Mouse (Mus musculus): ENCODE measurements around the gene Gsk3b. TPM values are rescaled to one million over a fixed set of nuclear protein-coding genes. Genes with fewer than 3 reads are reported as not detected.

Gene Gsk3b
- polyA plus RNA-seq, 1 experiment from 2014 or later, result 36.7 TPM

GRCm38 (mm10) chr16:38144898-38145297, 56.1 kb downstream of the Gsk3b start:
- Histone ChIP-seq H3K27ac (replicated peaks) (no peak overlapping the region), H3K9ac (no peak overlapping the region), H3K36me3 (peaks cover 18% of the 10 kb centered on the region), H3K4me2 (no peak overlapping the region), H3K9me3 (no peaks in the 10 kb centered on the region), H3K27me3 (replicated peaks) (no peaks in the 10 kb centered on the region), H3K4me3 (no peak overlapping the region), H3K4me1 (peaks cover 3% of the 10 kb centered on the region; the same call in 1 of the 2 replicates)
- 64% methylated on average over 4 of the region's 4 CpGs for WGBS
- no peak for ATAC-seq (ENCODE audit: extremely low read depth, insufficient number of reproducible peaks, low FRiP score, low TSS enrichment)

- Histone ChIP-seq H3K4me2 (no peak overlapping the region), H3K9me3 (no peaks in the 10 kb centered on the region), H3K4me3 (no peak overlapping the region), H3K9ac (no peak overlapping the region), H3K27ac (replicated peaks) (no peak overlapping the region), H3K36me3 (peaks cover 28% of the 10 kb centered on the region), H3K27me3 (replicated peaks) (no peaks in the 10 kb centered on the region), H3K4me1 (no peaks in the 10 kb centered on the region)
- ATAC-seq (ENCODE audit: extremely low read depth, insufficient number of reproducible peaks, low FRiP score, low TSS enrichment), result no peak
Observed at GRCm38 (mm10) chr16:38150555-38150954, 61.8 kb downstream of the Gsk3b start.

- no peaks in the 10 kb centered on the region for H3K9me3 ChIP-seq
- no peak overlapping the region for H3K4me3 ChIP-seq
- no peak for ATAC-seq (ENCODE audit: extremely low read depth, insufficient number of reproducible peaks, low FRiP score, low TSS enrichment)
- peaks cover 9% of the 10 kb centered on the region for H3K36me3 ChIP-seq
- no peak overlapping the region for H3K9ac ChIP-seq
- peaks cover 17% of the 10 kb centered on the region for H3K4me1 ChIP-seq
- no peak overlapping the region for H3K4me2 ChIP-seq
- H3K27me3 ChIP-seq (replicated peaks), result no peaks in the 10 kb centered on the region
- H3K27ac ChIP-seq (replicated peaks), result no peak overlapping the region
- 92% methylated on average over 7 of the region's 7 CpGs for WGBS
Observed at GRCm38 (mm10) chr16:38157854-38158622, 69.2 kb downstream of the Gsk3b start.

- Histone ChIP-seq H3K9ac (no peak overlapping the region), H3K27ac (replicated peaks) (no peak overlapping the region), H3K27me3 (replicated peaks) (no peaks in the 10 kb centered on the region), H3K36me3 (peaks cover 3% of the 10 kb centered on the region; the same call in 1 of the 2 replicates), H3K4me1 (peaks cover 21% of the 10 kb centered on the region), H3K4me2 (no peak overlapping the region), H3K4me3 (no peak overlapping the region), H3K9me3 (no peaks in the 10 kb centered on the region)
- WGBS, result 68% methylated on average over 3 of the region's 3 CpGs
- ATAC-seq (ENCODE audit: extremely low read depth, insufficient number of reproducible peaks, low FRiP score, low TSS enrichment), result no peak
Observed at GRCm38 (mm10) chr16:38162019-38162418, 73.2 kb downstream of the Gsk3b start.

GRCm38 (mm10) chr16:38164811-38165591, 76.2 kb downstream of the Gsk3b start:
- Histone ChIP-seq H3K4me1 (peaks cover 17% of the 10 kb centered on the region), H3K9ac (no peak overlapping the region), H3K9me3 (no peaks in the 10 kb centered on the region), H3K4me2 (no peak overlapping the region), H3K27ac (replicated peaks) (no peak overlapping the region), H3K36me3 (peaks cover 3% of the 10 kb centered on the region; the same call in 1 of the 2 replicates), H3K27me3 (replicated peaks) (no peaks in the 10 kb centered on the region), H3K4me3 (no peak overlapping the region)
- no peak for ATAC-seq (ENCODE audit: extremely low read depth, insufficient number of reproducible peaks, low FRiP score, low TSS enrichment)
- 92% methylated on average over 7 of the region's 7 CpGs for WGBS

- Histone ChIP-seq H3K4me2 (no peak overlapping the region), H3K27ac (replicated peaks) (no peak overlapping the region), H3K9me3 (no peaks in the 10 kb centered on the region), H3K27me3 (replicated peaks) (no peaks in the 10 kb centered on the region), H3K9ac (no peak overlapping the region), H3K4me3 (no peak overlapping the region), H3K36me3 (peaks cover 18% of the 10 kb centered on the region), H3K4me1 (peaks cover 20% of the 10 kb centered on the region)
- ATAC-seq (ENCODE audit: extremely low read depth, insufficient number of reproducible peaks, low FRiP score, low TSS enrichment), result no peak
- WGBS, result 89% methylated on average over 5 of the region's 5 CpGs
Observed at GRCm38 (mm10) chr16:38168971-38169370, 80.2 kb downstream of the Gsk3b start.

- H3K9me3 ChIP-seq, result no peaks in the 10 kb centered on the region
- H3K27me3 ChIP-seq (replicated peaks), result no peaks in the 10 kb centered on the region
- H3K36me3 ChIP-seq, result peaks cover 27% of the 10 kb centered on the region
- H3K4me1 ChIP-seq, result peaks cover 31% of the 10 kb centered on the region
- no peak overlapping the region for H3K9ac ChIP-seq
- WGBS, result 81% methylated on average over 4 of the region's 4 CpGs
- no peak overlapping the region for H3K4me2 ChIP-seq
- no peak overlapping the region for H3K4me3 ChIP-seq
- ATAC-seq (ENCODE audit: extremely low read depth, insufficient number of reproducible peaks, low FRiP score, low TSS enrichment), result no peak
- H3K27ac ChIP-seq (replicated peaks), result no peak overlapping the region
Observed at GRCm38 (mm10) chr16:38179150-38179549, 90.3 kb downstream of the Gsk3b start.

- no peaks in the 10 kb centered on the region for H3K9me3 ChIP-seq
- no peak overlapping the region for H3K9ac ChIP-seq
- H3K27ac ChIP-seq (replicated peaks), result no peak overlapping the region
- no peak for ATAC-seq (ENCODE audit: extremely low read depth, insufficient number of reproducible peaks, low FRiP score, low TSS enrichment)
- H3K4me3 ChIP-seq, result no peak overlapping the region
- WGBS, result 90% methylated on average over 8 of the region's 8 CpGs
- no peak overlapping the region for H3K4me2 ChIP-seq
- H3K4me1 ChIP-seq, result peaks cover 34% of the 10 kb centered on the region
- peaks cover 37% of the 10 kb centered on the region for H3K36me3 ChIP-seq
- no peaks in the 10 kb centered on the region for H3K27me3 ChIP-seq (replicated peaks)
Observed at GRCm38 (mm10) chr16:38181421-38181820, 92.6 kb downstream of the Gsk3b start.

GRCm38 (mm10) chr16:38184657-38185269, 96.0 kb downstream of the Gsk3b start:
- Histone ChIP-seq H3K27ac (replicated peaks) (peak overlapping the region; percentile 20), H3K4me3 (no peak overlapping the region), H3K9ac (no peak overlapping the region), H3K9me3 (no peaks in the 10 kb centered on the region), H3K4me1 (peaks cover 49% of the 10 kb centered on the region), H3K4me2 (no peak overlapping the region), H3K27me3 (replicated peaks) (no peaks in the 10 kb centered on the region), H3K36me3 (peaks cover 39% of the 10 kb centered on the region)
- no peak for ATAC-seq (ENCODE audit: extremely low read depth, insufficient number of reproducible peaks, low FRiP score, low TSS enrichment)
- WGBS, result 68% methylated on average over 8 of the region's 8 CpGs

- Histone ChIP-seq H3K27ac (replicated peaks) (no peak overlapping the region), H3K36me3 (peaks cover 57% of the 10 kb centered on the region), H3K27me3 (replicated peaks) (no peaks in the 10 kb centered on the region), H3K4me1 (peaks cover 27% of the 10 kb centered on the region), H3K9ac (no peak overlapping the region), H3K4me3 (no peak overlapping the region), H3K9me3 (no peaks in the 10 kb centered on the region), H3K4me2 (no peak overlapping the region)
- 86% methylated on average over 4 of the region's 4 CpGs for WGBS
- ATAC-seq (ENCODE audit: extremely low read depth, insufficient number of reproducible peaks, low FRiP score, low TSS enrichment), result no peak
Observed at GRCm38 (mm10) chr16:38189952-38190351, 101.2 kb downstream of the Gsk3b start.

GRCm38 (mm10) chr16:38190531-38190930, 101.7 kb downstream of the Gsk3b start:
- 88% methylated on average over 3 of the region's 3 CpGs for WGBS
- Histone ChIP-seq H3K4me1 (peaks cover 23% of the 10 kb centered on the region), H3K27me3 (replicated peaks) (no peaks in the 10 kb centered on the region), H3K4me2 (no peak overlapping the region), H3K36me3 (peaks cover 61% of the 10 kb centered on the region), H3K4me3 (no peak overlapping the region), H3K27ac (replicated peaks) (no peak overlapping the region), H3K9ac (no peak overlapping the region), H3K9me3 (no peaks in the 10 kb centered on the region)
- no peak for ATAC-seq (ENCODE audit: extremely low read depth, insufficient number of reproducible peaks, low FRiP score, low TSS enrichment)
